Mouse (Mus musculus) right cerebral cortex, adult 2 months (tissue): ENCODE data around the gene Gm6993.

Experiments used
- DNase-seq, 2 experiments: peaks; one replicate each; pipeline ENCODE4 v3.0.0; 2021 to 2022; ENCODE audit warnings: low spot score in 2 of 2

The Gm6993 gene

GRCm38 (mm10) chr12:31271361-31272011, 30.9 kb downstream of the Gm6993 start:
- no peak for DNase-seq

DNA sequence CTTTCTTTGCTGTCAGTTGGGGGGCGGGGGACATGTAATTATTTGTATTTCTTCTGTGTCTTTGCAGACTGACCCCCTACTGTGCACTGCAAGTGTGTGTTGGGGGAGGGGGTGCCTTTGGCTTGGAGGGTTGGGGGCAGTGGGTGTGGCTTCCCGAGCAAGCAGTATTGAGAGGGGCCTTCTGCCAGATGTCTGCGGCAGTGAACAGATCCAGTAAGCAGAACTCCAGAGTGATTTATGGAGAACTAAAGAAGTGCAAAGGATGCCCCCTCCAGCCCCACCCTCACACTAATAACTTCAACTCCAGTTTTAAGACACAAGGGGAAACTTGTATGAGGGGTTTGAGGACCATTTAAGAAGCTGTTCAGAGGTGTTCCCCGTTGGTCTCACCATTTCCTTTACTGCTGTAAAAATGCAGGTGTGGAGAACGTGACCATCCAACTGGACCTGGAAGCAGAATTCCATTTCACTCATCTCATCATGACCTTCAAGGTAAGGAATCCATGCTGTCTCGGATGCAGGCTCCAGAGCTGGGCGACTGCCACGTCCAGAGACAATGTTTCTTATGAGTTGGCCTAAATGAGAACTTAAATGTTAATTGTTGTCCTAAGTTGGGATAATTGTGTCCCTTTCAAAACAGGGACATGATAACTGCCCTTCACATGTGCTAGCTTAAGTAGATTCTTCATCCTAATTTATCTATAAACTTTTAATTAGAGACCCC, 31.6 kb downstream of the Gm6993 start:
- DNase-seq = no peak

DNA sequence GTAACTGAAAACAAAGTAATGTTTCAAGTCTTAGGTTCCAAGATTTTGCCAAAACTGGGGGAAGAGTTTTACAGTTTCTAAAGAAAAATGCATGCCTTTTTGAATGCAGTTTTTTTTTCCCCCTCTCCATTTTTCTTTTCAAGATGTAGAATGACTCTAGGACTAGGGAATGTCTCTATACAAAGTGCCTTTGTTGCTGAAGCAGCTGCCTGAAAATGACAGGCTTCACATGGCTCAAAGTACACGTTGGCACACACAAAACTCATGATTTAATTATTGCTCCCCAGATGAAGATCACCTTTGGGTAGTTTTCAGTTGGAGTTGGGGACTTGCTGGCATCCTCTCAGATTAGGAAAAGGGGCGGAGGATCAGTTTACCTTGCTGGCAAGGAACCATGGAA, 32.3 kb downstream of the Gm6993 start:
- DNase-seq = no peak

DNA sequence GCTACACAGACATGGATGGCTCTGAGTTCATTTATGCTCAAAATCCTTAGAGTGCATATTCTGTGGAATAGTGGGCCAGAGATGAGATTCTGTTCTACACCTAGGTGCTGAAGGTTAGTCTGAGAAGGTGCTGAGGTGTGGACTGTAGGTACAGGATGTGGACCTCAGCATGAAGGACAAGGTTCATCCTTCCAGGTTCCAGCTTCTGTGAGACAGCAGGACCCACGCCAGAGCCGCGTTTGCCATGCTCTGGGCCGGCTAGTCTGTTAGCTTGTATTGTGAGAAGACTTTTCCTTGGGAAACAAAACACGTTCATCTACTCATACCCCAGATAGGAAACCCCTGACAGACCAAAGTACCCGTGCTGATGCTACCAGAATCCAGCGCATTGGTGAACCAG, 33.1 kb downstream of the Gm6993 start:
- DNase-seq = no peak

- no peak for DNase-seq
Observed at GRCm38 (mm10) chr12:31275411-31275810, 34.8 kb downstream of the Gm6993 start.

DNA sequence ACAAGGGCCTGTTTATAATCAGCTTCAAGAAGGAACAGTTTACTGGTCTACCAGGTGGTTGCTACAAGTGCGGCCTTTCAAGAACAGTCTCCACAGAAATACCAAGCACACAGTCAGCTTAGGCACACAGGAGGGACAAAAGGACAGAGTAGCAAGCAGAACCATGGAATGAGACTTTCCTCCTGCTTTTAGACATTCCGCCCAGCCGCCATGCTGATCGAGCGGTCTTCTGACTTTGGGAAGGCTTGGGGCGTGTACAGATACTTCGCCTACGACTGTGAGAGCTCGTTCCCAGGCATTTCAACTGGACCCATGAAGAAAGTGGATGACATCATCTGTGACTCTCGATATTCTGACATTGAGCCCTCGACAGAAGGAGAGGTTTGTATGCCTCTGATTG, 37.7 kb downstream of the Gm6993 start:
- DNase-seq = no peak

- DNase-seq = no peak
Observed at GRCm38 (mm10) chr12:31280318-31280717, 39.7 kb downstream of the Gm6993 start.

GRCm38 (mm10) chr12:31281100-31281591, 40.6 kb downstream of the Gm6993 start:
- DNase-seq = no peak

- DNase-seq = no peak
Observed at GRCm38 (mm10) chr12:31282241-31282640, 41.7 kb downstream of the Gm6993 start.

GRCm38 (mm10) chr12:31283131-31283530, 42.6 kb downstream of the Gm6993 start:
- no peak for DNase-seq

GRCm38 (mm10) chr12:31283617-31284136, 43.1 kb downstream of the Gm6993 start:
- DNase-seq = no peak

GRCm38 (mm10) chr12:31289046-31289445, 48.5 kb downstream of the Gm6993 start:
- no peak for DNase-seq
